Mouse (Mus musculus): ENCODE results near the gene Ifit1bl2.
"Not testable (repeated sequence)": the region's sequence is repeated elsewhere in the genome, so short reads cannot be mapped to it uniquely, and the experiment has no call there.

DNA sequence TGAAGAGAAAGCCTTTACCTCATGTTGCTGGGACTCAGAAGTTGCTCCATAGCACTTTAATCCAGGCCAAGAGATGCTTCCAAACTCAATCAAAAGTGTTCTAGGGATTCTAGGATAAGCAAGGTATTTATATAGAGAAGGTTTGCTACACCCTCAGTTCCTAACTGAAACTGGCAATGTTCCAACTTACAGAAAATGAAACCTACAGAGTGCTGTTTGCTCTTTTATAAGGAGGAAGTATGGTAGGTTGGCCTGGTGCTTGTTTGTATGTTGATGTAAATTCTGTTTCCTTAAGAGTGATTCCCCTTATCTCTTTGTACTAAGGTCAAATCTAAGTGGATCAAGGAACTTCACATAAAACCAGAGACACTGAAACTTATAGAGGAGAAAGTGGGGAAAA, 41.3 kb downstream of the Ifit1bl2 start:
- TF ChIP-seq CTCF (IDR thresholded peaks at IDR 0.05; ENCODE audit: control insufficient read depth, insufficient read depth, low read length); POLR2A (IDR thresholded peaks at IDR 0.05; ENCODE audit: borderline replicate concordance, control insufficient read depth, low read depth, low read length): not testable (repeated sequence)
